Mouse (Mus musculus): ENCODE measurements at regions not wholly inside any gene's neighbourhood (a gene's known extent, or its start where the extent isn't known, plus 50 kb on each side); places are given as distances from the start of the nearest gene placed in this dataset.

- Histone ChIP-seq H3K4me2 (ENCODE audit: low read depth) (no peak overlapping the region), H3K36me3 (ENCODE audit: control insufficient read depth, insufficient read depth, low read length) (no peaks in the 10 kb centered on the region), H3K9me3 (ENCODE audit: control insufficient read depth, low read length) (no peaks in the 10 kb centered on the region), H3K4me1 (ENCODE audit: control insufficient read depth, insufficient read depth, low read length) (no peaks in the 10 kb centered on the region), H3K4me3 (ENCODE audit: low read depth, low read length) (no peak overlapping the region), H3K27me3 (ENCODE audit: control insufficient read depth, insufficient read depth, low read length) (no peaks in the 10 kb centered on the region), H3K9ac (ENCODE audit: low read length) (no peak overlapping the region), H3K27ac (ENCODE audit: low read depth, low read length) (no peak overlapping the region)
- 32% methylated on average over 3 of the region's 3 CpGs for WGBS
- DNase-seq (ENCODE audit: low spot score) (no peak), ATAC-seq (ENCODE audit: insufficient read depth, low FRiP score, low TSS enrichment) (no peak)
Observed at GRCm38 (mm10) chr10:98781888-98782351, 132.3 kb upstream of the Atp2b1 start.

- ATAC-seq (ENCODE audit: insufficient read depth, low FRiP score, low TSS enrichment) (no peak), DNase-seq (ENCODE audit: low spot score) (no peak)
- 89% methylated on average over 1 of the region's 1 CpGs for WGBS
- Histone ChIP-seq H3K4me3 (ENCODE audit: low read depth, low read length) (no peak overlapping the region), H3K4me2 (ENCODE audit: low read depth) (no peak overlapping the region), H3K27ac (ENCODE audit: low read depth, low read length) (no peak overlapping the region), H3K36me3 (ENCODE audit: control insufficient read depth, insufficient read depth, low read length) (no peaks in the 10 kb centered on the region), H3K9ac (ENCODE audit: low read length) (no peak overlapping the region), H3K9me3 (ENCODE audit: control insufficient read depth, low read length) (no peaks in the 10 kb centered on the region), H3K27me3 (ENCODE audit: control insufficient read depth, insufficient read depth, low read length) (no peaks in the 10 kb centered on the region), H3K4me1 (ENCODE audit: control insufficient read depth, insufficient read depth, low read length) (0 out of 2 replicates have a peak, but pooled peaks cover 2% of the 10 kb centered on the region)
Observed at GRCm38 (mm10) chr10:98785411-98785810, 128.8 kb upstream of the Atp2b1 start.

GRCm38 (mm10) chr10:98786089-98786488 lies 128.1 kb upstream of the Atp2b1 start:
- no peak for DNase-seq (ENCODE audit: low spot score)
- H3K9me3 ChIP-seq (ENCODE audit: control insufficient read depth, low read length), result no peaks in the 10 kb centered on the region
- 0 out of 2 replicates have a peak, but pooled peaks cover 2% of the 10 kb centered on the region for H3K4me1 ChIP-seq (ENCODE audit: control insufficient read depth, insufficient read depth, low read length)
- no peak for ATAC-seq (ENCODE audit: insufficient read depth, low FRiP score, low TSS enrichment)
- no peak overlapping the region for H3K4me3 ChIP-seq (ENCODE audit: low read depth, low read length)
- no peak overlapping the region for H3K27ac ChIP-seq (ENCODE audit: low read depth, low read length)
- WGBS, result 77% methylated on average over 4 of the region's 4 CpGs
- H3K27me3 ChIP-seq (ENCODE audit: control insufficient read depth, insufficient read depth, low read length), result no peaks in the 10 kb centered on the region
- no peak overlapping the region for H3K9ac ChIP-seq (ENCODE audit: low read length)
- H3K4me2 ChIP-seq (ENCODE audit: low read depth), result no peak overlapping the region
- H3K36me3 ChIP-seq (ENCODE audit: control insufficient read depth, insufficient read depth, low read length), result no peaks in the 10 kb centered on the region

GRCm38 (mm10) chr10:98789763-98790162 lies 124.4 kb upstream of the Atp2b1 start:
- ATAC-seq (ENCODE audit: insufficient read depth, low FRiP score, low TSS enrichment) (0 out of 2 replicates have a peak, but pooled peaks have one; percentile 18), DNase-seq (ENCODE audit: low spot score) (no peak)
- H3K9ac ChIP-seq (ENCODE audit: low read length), result no peak overlapping the region
- H3K9me3 ChIP-seq (ENCODE audit: control insufficient read depth, low read length), result no peaks in the 10 kb centered on the region
- H3K4me3 ChIP-seq (ENCODE audit: low read depth, low read length), result no peak overlapping the region
- no peaks in the 10 kb centered on the region for H3K36me3 ChIP-seq (ENCODE audit: control insufficient read depth, insufficient read depth, low read length)
- no peak overlapping the region for H3K27ac ChIP-seq (ENCODE audit: low read depth, low read length)
- no peak overlapping the region for H3K4me2 ChIP-seq (ENCODE audit: low read depth)
- WGBS, result 88% methylated on average over 9 of the region's 9 CpGs
- no peaks in the 10 kb centered on the region for H3K27me3 ChIP-seq (ENCODE audit: control insufficient read depth, insufficient read depth, low read length)
- H3K4me1 ChIP-seq (ENCODE audit: control insufficient read depth, insufficient read depth, low read length), result 0 out of 2 replicates have a peak, but pooled peaks cover 2% of the 10 kb centered on the region

- H3K36me3 ChIP-seq (ENCODE audit: control insufficient read depth, insufficient read depth, low read length), result no peaks in the 10 kb centered on the region
- H3K9ac ChIP-seq (ENCODE audit: low read length), result no peak overlapping the region
- H3K4me1 ChIP-seq (ENCODE audit: control insufficient read depth, insufficient read depth, low read length), result 0 out of 2 replicates have a peak, but pooled peaks cover 2% of the 10 kb centered on the region
- no peak overlapping the region for H3K4me3 ChIP-seq (ENCODE audit: low read depth, low read length)
- no peak overlapping the region for H3K27ac ChIP-seq (ENCODE audit: low read depth, low read length)
- no peak for ATAC-seq (ENCODE audit: insufficient read depth, low FRiP score, low TSS enrichment)
- DNase-seq (ENCODE audit: low spot score), result no peak
- no peaks in the 10 kb centered on the region for H3K9me3 ChIP-seq (ENCODE audit: control insufficient read depth, low read length)
- no peak overlapping the region for H3K4me2 ChIP-seq (ENCODE audit: low read depth)
- WGBS, result 90% methylated on average over 3 of the region's 3 CpGs
- H3K27me3 ChIP-seq (ENCODE audit: control insufficient read depth, insufficient read depth, low read length), result no peaks in the 10 kb centered on the region
Observed at GRCm38 (mm10) chr10:98790456-98790855, 123.8 kb upstream of the Atp2b1 start.

GRCm38 (mm10) chr10:98792019-98792741 lies 122.0 kb upstream of the Atp2b1 start:
- DNase-seq (ENCODE audit: low spot score) (no peak), ATAC-seq (ENCODE audit: insufficient read depth, low FRiP score, low TSS enrichment) (no peak)
- H3K4me3 ChIP-seq (ENCODE audit: low read depth, low read length), result no peak overlapping the region
- WGBS, result 89% methylated on average over 4 of the region's 4 CpGs
- H3K9ac ChIP-seq (ENCODE audit: low read length), result no peak overlapping the region
- no peak overlapping the region for H3K27ac ChIP-seq (ENCODE audit: low read depth, low read length)
- no peaks in the 10 kb centered on the region for H3K27me3 ChIP-seq (ENCODE audit: control insufficient read depth, insufficient read depth, low read length)
- no peaks in the 10 kb centered on the region for H3K9me3 ChIP-seq (ENCODE audit: control insufficient read depth, low read length)
- no peak overlapping the region for H3K4me2 ChIP-seq (ENCODE audit: low read depth)
- 0 out of 2 replicates have a peak, but pooled peaks cover 2% of the 10 kb centered on the region for H3K4me1 ChIP-seq (ENCODE audit: control insufficient read depth, insufficient read depth, low read length)
- no peaks in the 10 kb centered on the region for H3K36me3 ChIP-seq (ENCODE audit: control insufficient read depth, insufficient read depth, low read length)

GRCm38 (mm10) chr10:98793926-98794536 lies 120.2 kb upstream of the Atp2b1 start:
- no peaks in the 10 kb centered on the region for H3K36me3 ChIP-seq (ENCODE audit: control insufficient read depth, insufficient read depth, low read length)
- no peak overlapping the region for H3K9ac ChIP-seq (ENCODE audit: low read length)
- no peak overlapping the region for H3K4me2 ChIP-seq (ENCODE audit: low read depth)
- ATAC-seq (ENCODE audit: insufficient read depth, low FRiP score, low TSS enrichment) (no peak), DNase-seq (ENCODE audit: low spot score) (no peak)
- H3K4me1 ChIP-seq (ENCODE audit: control insufficient read depth, insufficient read depth, low read length), result 0 out of 2 replicates have a peak, but pooled peaks cover 2% of the 10 kb centered on the region
- H3K27me3 ChIP-seq (ENCODE audit: control insufficient read depth, insufficient read depth, low read length), result no peaks in the 10 kb centered on the region
- no peak overlapping the region for H3K27ac ChIP-seq (ENCODE audit: low read depth, low read length)
- WGBS, result 93% methylated on average over 9 of the region's 9 CpGs
- H3K9me3 ChIP-seq (ENCODE audit: control insufficient read depth, low read length), result no peaks in the 10 kb centered on the region
- no peak overlapping the region for H3K4me3 ChIP-seq (ENCODE audit: low read depth, low read length)

GRCm38 (mm10) chr10:98796016-98796415 lies 118.2 kb upstream of the Atp2b1 start:
- WGBS, result 90% methylated on average over 3 of the region's 3 CpGs
- no peak overlapping the region for H3K4me3 ChIP-seq (ENCODE audit: low read depth, low read length)
- DNase-seq (ENCODE audit: low spot score) (no peak), ATAC-seq (ENCODE audit: insufficient read depth, low FRiP score, low TSS enrichment) (no peak)
- H3K9ac ChIP-seq (ENCODE audit: low read length), result no peak overlapping the region
- H3K36me3 ChIP-seq (ENCODE audit: control insufficient read depth, insufficient read depth, low read length), result no peaks in the 10 kb centered on the region
- H3K27ac ChIP-seq (ENCODE audit: low read depth, low read length), result no peak overlapping the region
- no peaks in the 10 kb centered on the region for H3K9me3 ChIP-seq (ENCODE audit: control insufficient read depth, low read length)
- no peak overlapping the region for H3K4me2 ChIP-seq (ENCODE audit: low read depth)
- H3K27me3 ChIP-seq (ENCODE audit: control insufficient read depth, insufficient read depth, low read length), result no peaks in the 10 kb centered on the region
- H3K4me1 ChIP-seq (ENCODE audit: control insufficient read depth, insufficient read depth, low read length), result no peaks in the 10 kb centered on the region

All from neural tube, embryonic 11.5 days (tissue).